Mouse (Mus musculus) forebrain, embryonic 15.5 days (tissue): ENCODE measurements around the gene Trappc10. TPM values are rescaled to one million over a fixed set of nuclear protein-coding genes. Genes with fewer than 3 reads are reported as not detected.

ENCODE experiments used
- ATAC-seq: fragments of 200-750 bp; cut with Nextera tagmentation; replicated peaks from 2 replicates; pipeline ENCODE4 v1.8.0; 2017; ENCODE audit warnings: mild to moderate bottlenecking, moderate TSS enrichment, moderate library complexity
- H3K27ac ChIP-seq: fragments of 300-500 bp; sonication (generic); replicated peaks from 2 replicates; pipeline ENCODE4 v1.5.1; 2015; ENCODE audit warnings: mild to moderate bottlenecking, inconsistent platforms
- H3K27me3 ChIP-seq: fragments of 300-500 bp; sonication (generic); 2 replicates; pipeline ENCODE4 v1.6.1; 2015; ENCODE audit warnings: inconsistent platforms
- H3K36me3 ChIP-seq: fragments of 300-500 bp; sonication (generic); 2 replicates; pipeline ENCODE4 v1.6.1; 2015; ENCODE audit warnings: mild to moderate bottlenecking, inconsistent platforms
- H3K4me1 ChIP-seq: fragments of 300-500 bp; sonication (generic); 2 replicates; pipeline ENCODE4 v1.6.1; 2015; ENCODE audit warnings: inconsistent platforms
- H3K4me2 ChIP-seq: fragments of 300-500 bp; sonication (generic); replicated peaks from 2 replicates; pipeline ENCODE4 v1.6.1; 2015; ENCODE audit warnings: mild to moderate bottlenecking, inconsistent platforms
- H3K4me3 ChIP-seq: fragments of 300-500 bp; sonication (generic); 2 replicates; pipeline ENCODE4 v1.5.1; 2015; ENCODE audit warnings: mild to moderate bottlenecking, inconsistent platforms
- H3K9ac ChIP-seq: fragments of 300-500 bp; sonication (generic); replicated peaks from 2 replicates; pipeline ENCODE4 v1.6.1; 2015; ENCODE audit warnings: mild to moderate bottlenecking, inconsistent platforms
- H3K9me3 ChIP-seq: fragments of 300-500 bp; sonication (generic); 2 replicates; pipeline ENCODE4 v1.6.1; 2016; ENCODE audit warnings: inconsistent platforms
- WGBS: fragments of 180-500 bp; shearing (Covaris S2); methylation state at CpG from one replicate; pipeline ENCODE4 v1.1.7; 2015; ENCODE audit warnings: mixed read lengths; 5-methylcytosine and 5-hydroxymethylcytosine counted together
- polyA plus RNA-seq: library from polyadenylated mRNA; unstranded; fragments of >200 nt; fragmentation: Nextera tagmentation; extraction: Ambion mirVana; gene quantifications from 2 replicates; pipeline ENCODE4 v1.2.1, GENCODE M21; 2015

The Trappc10 gene
- polyA plus RNA-seq, 1 experiment from 2014 or later = 27.2 TPM

GRCm38 (mm10) chr10:78148834-78149766 lies 95.3 kb downstream of the Trappc10 start:
- no peaks in the 10 kb centered on the region for H3K9me3 ChIP-seq
- no peak overlapping the region for H3K4me2 ChIP-seq
- H3K4me1 ChIP-seq = no peaks in the 10 kb centered on the region
- 65% methylated on average over 10 of the region's 10 CpGs for WGBS
- no peak overlapping the region for H3K9ac ChIP-seq
- ATAC-seq = no peak
- no peak overlapping the region for H3K4me3 ChIP-seq
- H3K27ac ChIP-seq = no peak overlapping the region
- no peaks in the 10 kb centered on the region for H3K27me3 ChIP-seq
- no peaks in the 10 kb centered on the region for H3K36me3 ChIP-seq

- no peaks in the 10 kb centered on the region for H3K9me3 ChIP-seq
- H3K4me3 ChIP-seq = no peak overlapping the region
- H3K27ac ChIP-seq = no peak overlapping the region
- no peaks in the 10 kb centered on the region for H3K36me3 ChIP-seq
- no peaks in the 10 kb centered on the region for H3K27me3 ChIP-seq
- no peak overlapping the region for H3K9ac ChIP-seq
- ATAC-seq = no peak
- WGBS = 78% methylated on average over 4 of the region's 4 CpGs
- H3K4me1 ChIP-seq = no peaks in the 10 kb centered on the region
- H3K4me2 ChIP-seq = no peak overlapping the region
Observed at GRCm38 (mm10) chr10:78147908-78148441, 96.5 kb downstream of the Trappc10 start.

GRCm38 (mm10) chr10:78143727-78144505 lies 100.5 kb downstream of the Trappc10 start:
- 60% methylated on average over 8 of the region's 8 CpGs for WGBS
- H3K4me2 ChIP-seq = no peak overlapping the region
- H3K4me3 ChIP-seq = no peak overlapping the region
- H3K4me1 ChIP-seq = 0 out of 2 replicates have a peak, but pooled peaks cover 2% of the 10 kb centered on the region
- no peaks in the 10 kb centered on the region for H3K9me3 ChIP-seq
- no peak for ATAC-seq
- no peaks in the 10 kb centered on the region for H3K36me3 ChIP-seq
- H3K27me3 ChIP-seq = no peaks in the 10 kb centered on the region
- no peak overlapping the region for H3K27ac ChIP-seq
- H3K9ac ChIP-seq = no peak overlapping the region

- Histone ChIP-seq H3K4me1 (0 out of 2 replicates have a peak, but pooled peaks cover 4% of the 10 kb centered on the region), H3K9me3 (no peaks in the 10 kb centered on the region), H3K27me3 (no peaks in the 10 kb centered on the region), H3K27ac (no peak overlapping the region), H3K9ac (no peak overlapping the region), H3K4me2 (no peak overlapping the region), H3K36me3 (no peaks in the 10 kb centered on the region), H3K4me3 (no peak overlapping the region)
- ATAC-seq = no peak
- 80% methylated on average over 3 of the region's 3 CpGs for WGBS
Observed at GRCm38 (mm10) chr10:78140843-78141242, 103.6 kb downstream of the Trappc10 start.

GRCm38 (mm10) chr10:78140251-78140600 lies 104.2 kb downstream of the Trappc10 start:
- no peaks in the 10 kb centered on the region for H3K27me3 ChIP-seq
- no peak overlapping the region for H3K27ac ChIP-seq
- no peak for ATAC-seq
- no peak overlapping the region for H3K9ac ChIP-seq
- peaks cover 5% of the 10 kb centered on the region; the same call in 1 of the 2 replicates for H3K4me1 ChIP-seq
- WGBS = 96% methylated on average over 1 of the region's 1 CpGs
- H3K9me3 ChIP-seq = no peaks in the 10 kb centered on the region
- H3K36me3 ChIP-seq = no peaks in the 10 kb centered on the region
- no peak overlapping the region for H3K4me3 ChIP-seq
- no peak overlapping the region for H3K4me2 ChIP-seq

GRCm38 (mm10) chr10:78139572-78140250 lies 104.7 kb downstream of the Trappc10 start:
- Histone ChIP-seq H3K4me1 (peaks cover 10% of the 10 kb centered on the region; the same call in 1 of the 2 replicates), H3K27ac (no peak overlapping the region), H3K36me3 (no peaks in the 10 kb centered on the region), H3K4me3 (no peak overlapping the region), H3K4me2 (no peak overlapping the region), H3K27me3 (no peaks in the 10 kb centered on the region), H3K9ac (no peak overlapping the region), H3K9me3 (no peaks in the 10 kb centered on the region)
- no peak for ATAC-seq
- 77% methylated on average over 11 of the region's 11 CpGs for WGBS

GRCm38 (mm10) chr10:78138812-78139523 lies 105.5 kb downstream of the Trappc10 start:
- no peaks in the 10 kb centered on the region for H3K27me3 ChIP-seq
- no peaks in the 10 kb centered on the region for H3K36me3 ChIP-seq
- H3K27ac ChIP-seq = no peak overlapping the region
- 66% methylated on average over 14 of the region's 14 CpGs for WGBS
- ATAC-seq = no peak
- H3K4me1 ChIP-seq = peaks cover 10% of the 10 kb centered on the region; the same call in 1 of the 2 replicates
- H3K9me3 ChIP-seq = no peaks in the 10 kb centered on the region
- no peak overlapping the region for H3K9ac ChIP-seq
- H3K4me3 ChIP-seq = no peak overlapping the region
- no peak overlapping the region for H3K4me2 ChIP-seq

GRCm38 (mm10) chr10:78137191-78137590 lies 107.2 kb downstream of the Trappc10 start:
- Histone ChIP-seq H3K27me3 (no peaks in the 10 kb centered on the region), H3K4me3 (no peak overlapping the region), H3K36me3 (no peaks in the 10 kb centered on the region), H3K9ac (no peak overlapping the region), H3K9me3 (no peaks in the 10 kb centered on the region), H3K27ac (no peak overlapping the region), H3K4me2 (no peak overlapping the region), H3K4me1 (peaks cover 10% of the 10 kb centered on the region; the same call in 1 of the 2 replicates)
- ATAC-seq = no peak
- WGBS = 90% methylated on average over 3 of the region's 3 CpGs

Other genes starting within 250 kb of the Trappc10 start
- gene Pfkl, start 234.6 kb downstream of the Trappc10 start, polyA plus RNA-seq = 105 and 107 TPM in 2 replicates
- not detected in 2 replicates for gene Dnmt3l, start 202.7 kb downstream of the Trappc10 start, polyA plus RNA-seq
- gene Aire, start 201.0 kb downstream of the Trappc10 start, polyA plus RNA-seq = 0.23 TPM in 1 of 2 replicates, not detected in the other
- gene Icosl, start 175.3 kb downstream of the Trappc10 start, polyA plus RNA-seq = 0.56 and 0.66 TPM in 2 replicates
- 23.6 and 26.8 TPM in 2 replicates for gene D10Jhu81e, start 74.9 kb downstream of the Trappc10 start, polyA plus RNA-seq
- 22.5 and 24.2 TPM in 2 replicates for gene Pwp2, start 59.5 kb downstream of the Trappc10 start, polyA plus RNA-seq
- gene Agpat3, start 107.8 kb upstream of the Trappc10 start, polyA plus RNA-seq = 69.9 and 72.2 TPM in 2 replicates
- gene Rrp1, start 168.4 kb upstream of the Trappc10 start, polyA plus RNA-seq = 395 and 412 TPM in 2 replicates
- gene Cstb, start 181.0 kb upstream of the Trappc10 start, polyA plus RNA-seq = 100 and 115 TPM in 2 replicates
- 13.6 and 13.9 TPM in 2 replicates for gene Pdxk, start 220.3 kb upstream of the Trappc10 start, polyA plus RNA-seq